Mouse (Mus musculus) neural tube, embryonic 14.5 days (tissue): ENCODE results near the gene Fgfr2. TPM values are rescaled to one million over a fixed set of nuclear protein-coding genes. Genes with fewer than 3 reads are reported as not detected.

Experiments
- ATAC-seq: fragments of 200-750 bp; cut with Nextera tagmentation; 2 replicates; pipeline ENCODE4 v1.8.0; 2017; ENCODE audit warnings: low read depth, mild to moderate bottlenecking, moderate TSS enrichment, moderate library complexity
- H3K27ac ChIP-seq: fragments of 300-500 bp; sonication (generic); 2 replicates; pipeline ENCODE4 v1.5.1; 2014; ENCODE audit warnings: low read depth, mild to moderate bottlenecking, control low read depth, low read length, moderate library complexity, mixed read lengths
- H3K27me3 ChIP-seq: fragments of 300-500 bp; sonication (generic); 2 replicates; pipeline ENCODE4 v1.6.1; 2014; ENCODE audit warnings: low read length; ENCODE audit not compliant: control insufficient read depth, insufficient read depth
- H3K36me3 ChIP-seq: fragments of 300-500 bp; sonication (generic); 2 replicates; pipeline ENCODE4 v1.6.1; 2014; ENCODE audit warnings: low read length, mixed read lengths; ENCODE audit not compliant: control insufficient read depth, insufficient read depth
- H3K4me1 ChIP-seq: fragments of 300-500 bp; sonication (generic); 2 replicates; pipeline ENCODE4 v1.6.1; 2014; ENCODE audit warnings: low read length; ENCODE audit not compliant: control insufficient read depth, insufficient read depth
- H3K4me2 ChIP-seq: fragments of 300-500 bp; sonication (generic); 2 replicates; pipeline ENCODE4 v1.6.1; 2014; ENCODE audit warnings: mild to moderate bottlenecking, low read depth, low read length, control low read depth
- H3K4me3 ChIP-seq: fragments of 300-500 bp; sonication (generic); 2 replicates; pipeline ENCODE4 v1.5.1; 2014; ENCODE audit warnings: low read depth, low read length, control low read depth, mixed read lengths
- H3K9ac ChIP-seq: fragments of 300-500 bp; sonication (generic); replicated peaks from 2 replicates; pipeline ENCODE4 v1.6.1; 2014; ENCODE audit warnings: low read depth, mild to moderate bottlenecking, control low read depth, low read length, mixed read lengths
- H3K9me3 ChIP-seq: fragments of 300-500 bp; sonication (generic); 2 replicates; pipeline ENCODE4 v1.6.1; 2016; ENCODE audit warnings: low read length; ENCODE audit not compliant: control insufficient read depth
- WGBS: fragments of 180-500 bp; shearing (Covaris S2); extraction: QIAGEN DNeasy Blood & Tissue Kit; methylation state at CpG from one replicate; pipeline ENCODE4 v1.1.7; 2014; 5-methylcytosine and 5-hydroxymethylcytosine counted together
- polyA plus RNA-seq: library from polyadenylated mRNA; unstranded; fragments of >200 nt; fragmentation: Nextera tagmentation; extraction: Ambion mirVana; gene quantifications from 2 replicates; pipeline ENCODE4 v1.2.1, GENCODE M21; 2014

The Fgfr2 gene
- polyA plus RNA-seq, 1 experiment from 2014 or later = 28.1 TPM

DNA sequence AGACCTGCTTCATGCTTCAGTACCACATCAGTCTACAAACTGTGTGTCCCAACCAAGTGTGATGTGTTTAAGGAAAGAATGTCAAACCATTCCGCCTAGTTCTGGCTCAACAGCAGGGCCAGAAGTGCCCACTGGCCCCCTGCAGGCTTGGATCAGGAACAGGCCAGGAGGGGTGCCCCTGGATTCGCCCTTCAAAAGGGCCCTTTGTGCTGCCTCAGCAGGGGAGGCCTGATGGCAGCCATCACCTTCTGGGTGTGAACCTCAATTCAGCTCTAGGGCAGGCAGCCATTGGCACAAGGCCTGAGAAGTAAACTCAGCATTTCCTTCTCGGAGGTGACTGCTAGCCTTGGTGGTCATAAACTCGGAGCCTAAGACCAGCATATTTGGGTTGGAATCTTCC, 342.5 kb downstream of the Fgfr2 start:
- no peaks in the 10 kb centered on the region for H3K36me3 ChIP-seq
- no peak overlapping the region for H3K9ac ChIP-seq
- peaks cover 17% of the 10 kb centered on the region for H3K4me1 ChIP-seq
- no peak overlapping the region for H3K4me3 ChIP-seq
- peak overlapping the region; percentile 48; the same call in 1 of the 2 replicates for H3K27ac ChIP-seq
- H3K9me3 ChIP-seq = no peaks in the 10 kb centered on the region
- no peak overlapping the region for H3K4me2 ChIP-seq
- ATAC-seq = peak; percentile 42; the same call in 1 of the 2 replicates
- WGBS = 13% methylated on average over 4 of the region's 4 CpGs
- no peaks in the 10 kb centered on the region for H3K27me3 ChIP-seq

DNA sequence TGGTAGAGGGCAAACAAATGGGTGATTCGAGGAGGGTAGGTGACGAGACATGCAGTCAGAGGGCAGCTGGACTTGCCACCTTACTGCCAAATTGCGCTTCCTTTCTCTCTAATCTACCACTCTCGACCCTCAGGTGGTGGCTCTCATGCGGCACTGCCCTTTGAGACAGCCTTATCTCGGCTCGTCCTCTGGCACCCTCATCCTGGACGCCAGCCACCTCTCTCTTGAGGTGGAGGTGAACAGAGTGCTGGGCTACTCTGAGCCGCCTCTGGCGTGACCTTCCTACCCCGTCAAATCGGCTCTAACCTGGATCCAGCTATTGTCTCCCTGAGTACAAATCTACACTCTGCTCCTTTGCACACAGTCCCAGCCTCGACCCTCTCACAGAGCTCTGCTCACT, 344.5 kb downstream of the Fgfr2 start:
- H3K4me2 ChIP-seq = no peak overlapping the region
- H3K9me3 ChIP-seq = no peaks in the 10 kb centered on the region
- H3K27me3 ChIP-seq = no peaks in the 10 kb centered on the region
- no peak overlapping the region for H3K9ac ChIP-seq
- H3K4me1 ChIP-seq = peaks cover 17% of the 10 kb centered on the region
- no peak overlapping the region for H3K27ac ChIP-seq
- WGBS = 95% methylated on average over 13 of the region's 13 CpGs
- no peak for ATAC-seq
- no peaks in the 10 kb centered on the region for H3K36me3 ChIP-seq
- H3K4me3 ChIP-seq = no peak overlapping the region

DNA sequence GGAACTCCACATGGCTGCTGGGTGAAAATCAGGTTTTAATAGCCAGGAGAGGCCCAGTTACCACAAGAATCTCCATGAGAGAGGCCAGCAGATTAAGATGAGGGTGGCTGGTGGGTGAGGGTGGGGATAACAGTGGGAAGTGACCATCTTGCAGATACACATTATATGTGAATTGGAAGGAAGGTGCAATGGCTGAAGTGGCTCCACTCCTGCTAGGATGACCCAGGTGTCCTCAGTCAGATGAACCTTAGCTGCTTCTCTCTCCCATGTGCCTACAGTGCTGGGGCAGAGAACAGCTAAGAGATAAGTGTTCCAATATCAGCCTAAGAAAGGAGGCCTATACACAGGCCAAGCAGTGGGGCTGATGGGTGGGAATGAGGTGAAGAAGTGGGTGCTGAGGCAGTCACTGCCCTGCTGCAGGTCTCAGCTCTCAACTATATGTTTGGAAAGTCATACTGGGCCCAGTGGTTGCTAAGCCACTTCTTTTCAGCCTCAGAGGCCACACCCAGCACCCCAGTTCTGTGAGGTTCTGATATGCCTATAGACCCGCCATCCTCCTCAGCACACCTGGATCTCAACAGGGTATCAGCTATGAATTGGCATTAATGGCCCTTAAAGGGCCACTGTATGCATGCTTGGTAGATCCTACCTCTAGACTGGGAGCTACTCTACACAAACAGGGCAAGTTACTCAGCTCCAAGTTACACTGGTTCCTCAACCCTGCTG, 345.3 kb downstream of the Fgfr2 start:
- H3K4me3 ChIP-seq = no peak overlapping the region
- no peak overlapping the region for H3K27ac ChIP-seq
- no peak overlapping the region for H3K9ac ChIP-seq
- no peaks in the 10 kb centered on the region for H3K36me3 ChIP-seq
- no peaks in the 10 kb centered on the region for H3K9me3 ChIP-seq
- H3K4me2 ChIP-seq = no peak overlapping the region
- peaks cover 17% of the 10 kb centered on the region for H3K4me1 ChIP-seq
- WGBS = 90% methylated on average over 1 of the region's 1 CpGs
- H3K27me3 ChIP-seq = no peaks in the 10 kb centered on the region
- ATAC-seq = no peak

GRCm38 (mm10) chr7:132777117-132777516, 346.0 kb downstream of the Fgfr2 start:
- Histone ChIP-seq H3K4me2 (no peak overlapping the region), H3K9me3 (no peaks in the 10 kb centered on the region), H3K4me3 (no peak overlapping the region), H3K27ac (no peak overlapping the region), H3K36me3 (no peaks in the 10 kb centered on the region), H3K9ac (no peak overlapping the region), H3K27me3 (no peaks in the 10 kb centered on the region), H3K4me1 (peaks cover 16% of the 10 kb centered on the region)
- no peak for ATAC-seq
- 89% methylated on average over 7 of the region's 7 CpGs for WGBS

DNA sequence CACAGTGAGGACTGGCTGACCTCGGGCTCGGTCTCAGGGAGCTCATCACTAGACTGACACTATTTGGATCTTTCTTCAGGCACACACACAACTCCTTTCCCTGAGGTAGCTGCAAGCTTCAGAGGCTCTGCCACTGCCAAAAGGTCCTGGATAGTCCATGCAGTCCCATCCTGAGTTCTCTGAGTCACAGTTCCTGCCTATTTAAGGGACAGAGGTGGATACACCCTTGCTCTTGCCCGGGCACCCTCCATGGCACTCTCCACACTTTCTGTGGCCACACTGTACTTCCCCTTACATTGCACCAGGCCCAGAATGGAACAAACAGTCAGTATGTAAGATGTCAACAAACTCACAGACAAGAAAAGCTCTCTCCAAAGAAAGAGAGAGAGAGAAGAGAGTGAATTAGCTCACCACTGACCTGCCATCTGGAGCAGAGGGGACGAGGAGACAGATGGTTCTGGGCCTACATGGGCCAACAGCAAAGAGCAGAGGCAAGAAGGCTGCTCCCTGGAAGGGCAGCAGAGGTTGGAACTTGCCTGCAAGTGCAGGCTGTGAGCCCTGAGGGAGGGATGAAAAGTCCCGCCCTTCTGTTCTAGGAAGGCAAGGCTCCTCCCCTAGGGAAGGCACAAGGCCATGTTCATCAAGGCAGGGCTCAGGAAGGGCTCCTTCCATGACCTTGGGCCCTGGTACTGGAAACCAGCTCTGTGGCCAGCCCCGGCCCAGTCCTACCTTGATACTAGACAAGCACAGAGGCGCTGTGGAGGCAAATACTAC, 346.6 kb downstream of the Fgfr2 start:
- H3K9me3 ChIP-seq = no peaks in the 10 kb centered on the region
- no peaks in the 10 kb centered on the region for H3K27me3 ChIP-seq
- 91% methylated on average over 7 of the region's 7 CpGs for whole genome bisulfite sequencing
- ATAC-seq = no peak
- no peaks in the 10 kb centered on the region; the same call in 1 of the 2 replicates for H3K36me3 ChIP-seq
- H3K27ac ChIP-seq = no peak overlapping the region
- H3K4me3 ChIP-seq = no peak overlapping the region
- H3K9ac ChIP-seq = no peak overlapping the region
- peaks cover 11% of the 10 kb centered on the region for H3K4me1 ChIP-seq
- no peak overlapping the region for H3K4me2 ChIP-seq

DNA sequence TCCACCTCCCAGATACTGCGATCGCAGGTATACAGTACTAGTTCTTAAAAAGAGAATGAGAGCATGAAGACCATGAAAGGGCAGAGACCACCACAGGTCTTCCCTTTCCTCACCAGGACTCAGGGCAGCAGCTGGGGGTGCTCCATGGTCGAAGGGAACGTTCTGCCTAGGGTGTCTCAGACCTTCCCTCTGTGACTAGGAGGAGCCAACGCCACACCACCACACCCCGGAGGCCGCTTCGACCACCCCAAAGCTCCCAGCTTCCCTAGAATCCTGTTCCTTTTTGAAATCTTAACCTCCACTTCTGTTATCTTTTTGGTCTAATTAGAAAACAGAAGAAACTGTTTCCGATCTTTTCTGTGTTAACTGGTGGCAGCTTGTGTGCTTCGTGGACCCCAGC, 347.2 kb downstream of the Fgfr2 start:
- Histone ChIP-seq H3K27ac (no peak overlapping the region), H3K4me2 (no peak overlapping the region), H3K27me3 (no peaks in the 10 kb centered on the region), H3K9me3 (no peaks in the 10 kb centered on the region), H3K36me3 (no peaks in the 10 kb centered on the region; the same call in 1 of the 2 replicates), H3K4me1 (peaks cover 5% of the 10 kb centered on the region), H3K4me3 (no peak overlapping the region), H3K9ac (no peak overlapping the region)
- no peak for ATAC-seq
- WGBS = 97% methylated on average over 10 of the region's 10 CpGs

- no peak overlapping the region for H3K4me3 ChIP-seq
- WGBS = 87% methylated on average over 5 of the region's 5 CpGs
- no peaks in the 10 kb centered on the region for H3K27me3 ChIP-seq
- H3K27ac ChIP-seq = no peak overlapping the region
- H3K4me2 ChIP-seq = no peak overlapping the region
- no peak overlapping the region for H3K9ac ChIP-seq
- ATAC-seq = no peak
- no peaks in the 10 kb centered on the region for H3K9me3 ChIP-seq
- H3K4me1 ChIP-seq = no peaks in the 10 kb centered on the region
- H3K36me3 ChIP-seq = no peaks in the 10 kb centered on the region; the same call in 1 of the 2 replicates
Observed at GRCm38 (mm10) chr7:132775333-132775732, 347.8 kb downstream of the Fgfr2 start.

DNA sequence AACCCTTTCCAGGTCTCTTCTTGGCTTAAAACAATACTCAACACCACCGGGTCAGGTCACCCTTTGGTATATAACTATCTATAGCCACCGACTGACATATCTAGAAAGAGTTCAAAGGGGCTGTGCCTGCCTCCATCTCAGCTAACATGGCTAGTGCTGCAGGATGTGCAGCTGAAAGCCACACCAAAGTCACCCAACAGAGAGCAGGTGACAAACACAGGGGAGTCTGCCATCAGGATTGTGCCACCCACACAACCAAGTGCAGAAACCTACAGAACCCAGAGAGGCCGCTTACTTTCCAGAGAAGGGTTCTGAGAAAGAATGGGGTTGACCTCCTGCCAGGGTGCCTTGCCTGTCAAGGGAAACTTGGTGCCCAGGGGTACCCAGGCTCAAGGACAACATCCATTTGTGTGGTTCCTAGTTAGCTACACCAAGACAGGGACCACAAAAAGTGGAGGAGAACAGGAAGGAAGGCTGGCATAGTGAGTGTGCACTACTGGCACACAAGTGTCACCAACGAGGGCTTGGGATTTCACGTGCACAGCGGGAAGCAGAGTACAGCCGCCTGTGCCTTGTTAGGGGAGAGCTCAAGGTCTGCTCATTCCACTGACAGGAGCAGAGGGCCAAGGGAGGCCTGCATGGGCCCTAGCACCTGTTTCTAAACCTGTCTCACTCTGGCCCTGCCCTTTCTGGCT, 350.0 kb downstream of the Fgfr2 start:
- H3K36me3 ChIP-seq = no peaks in the 10 kb centered on the region; the same call in 1 of the 2 replicates
- no peak for ATAC-seq
- 90% methylated on average over 7 of the region's 7 CpGs for WGBS
- no peaks in the 10 kb centered on the region for H3K9me3 ChIP-seq
- H3K4me3 ChIP-seq = no peak overlapping the region
- no peak overlapping the region for H3K27ac ChIP-seq
- H3K9ac ChIP-seq = no peak overlapping the region
- no peaks in the 10 kb centered on the region for H3K27me3 ChIP-seq
- no peaks in the 10 kb centered on the region for H3K4me1 ChIP-seq
- H3K4me2 ChIP-seq = no peak overlapping the region

DNA sequence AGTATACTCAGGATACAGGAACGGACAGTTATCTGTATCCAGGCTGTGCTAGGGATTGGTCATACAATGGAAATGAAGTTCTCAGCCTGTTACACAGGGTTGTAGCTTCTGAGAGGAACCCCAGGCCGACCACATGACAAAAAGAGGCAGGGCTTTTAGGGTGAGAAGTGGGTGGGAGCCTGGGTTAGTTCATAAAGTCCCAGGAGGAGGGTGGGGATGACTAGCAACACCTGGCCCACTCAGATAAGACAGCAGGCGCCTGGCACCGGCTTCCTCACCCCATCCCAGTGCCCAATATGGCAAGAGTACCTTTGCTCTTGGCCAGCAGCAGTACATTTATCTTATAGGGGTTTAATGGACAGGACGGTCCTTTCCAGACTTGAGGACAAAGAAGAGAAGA, 350.7 kb downstream of the Fgfr2 start:
- H3K4me1 ChIP-seq = peaks cover 7% of the 10 kb centered on the region; the same call in 1 of the 2 replicates
- H3K27ac ChIP-seq = no peak overlapping the region
- ATAC-seq = no peak

More for the DNA sequence above, 350.7 kb downstream of the Fgfr2 start:
- WGBS = 92% methylated on average over 5 of the region's 5 CpGs
- H3K36me3 ChIP-seq = no peaks in the 10 kb centered on the region; the same call in 1 of the 2 replicates
- no peak overlapping the region for H3K4me2 ChIP-seq
- H3K9ac ChIP-seq = no peak overlapping the region
- no peak overlapping the region for H3K4me3 ChIP-seq
- no peaks in the 10 kb centered on the region for H3K27me3 ChIP-seq
- H3K9me3 ChIP-seq = no peaks in the 10 kb centered on the region
